Mouse (Mus musculus) left cerebral cortex, adult 18-20 months (tissue): ENCODE measurements around the gene Snrpd2. TPM values are rescaled to one million over a fixed set of nuclear protein-coding genes. Genes with fewer than 3 reads are reported as not detected.
A peak's percentile ranks its signal among the peaks of the same experiment; 100 is the strongest.

Source experiments
- DNase-seq, 2 experiments: peaks; one replicate each; pipeline ENCODE4 v3.0.0; 2021 to 2022; ENCODE audit warnings: low spot score in 2 of 2, mixed read lengths in 1 of 2
- long read RNA-seq, 2 experiments: library from polyadenylated mRNA; stranded (forward); transcript quantifications; one replicate each; pipeline ENCODE4 v2.0.0; 2021
- total RNA-seq, 2 experiments: library from RNA; stranded (reverse); gene quantifications; 2 replicates each; pipeline ENCODE4 v1.2.3; 2021

The Snrpd2 gene
- 10 to 100 TPM; 73.9 to 78.5 TPM for total RNA-seq
- long read RNA-seq, experiment 1, transcript Snrpd2-201 (3 exons, 1,420 nt): major isoform, 42 of 45 reads
- long read RNA-seq, experiment 1, partial matches to known transcripts: 3 of 45 reads
- long read RNA-seq, experiment 1, other reads (novel, unspliced or antisense): 0 of 45 reads
- long read RNA-seq, experiment 2, transcript Snrpd2-201 (3 exons, 1,420 nt): major isoform, 38 of 42 reads
- long read RNA-seq, experiment 2, partial matches to known transcripts: 3 of 42 reads
- long read RNA-seq, experiment 2, other reads (novel, unspliced or antisense): 1 of 42 reads

GRCm38 (mm10) chr7:19149626-19150025, at the start of gene Snrpd2:
TSS of gene Snrpd2 (plus strand) at chr7:19149722.
- DNase-seq: peak; percentile 97

GRCm38 (mm10) chr7:19100290-19100689, 49.2 kb upstream of the Snrpd2 start:
- no peak for DNase-seq

- no peak for DNase-seq
Observed at GRCm38 (mm10) chr7:19103741-19104140, 45.8 kb upstream of the Snrpd2 start.

- no peak for DNase-seq
Observed at GRCm38 (mm10) chr7:19104486-19104885, 45.0 kb upstream of the Snrpd2 start.

- DNase-seq: no peak
Observed at GRCm38 (mm10) chr7:19107436-19107835, 42.1 kb upstream of the Snrpd2 start.

GRCm38 (mm10) chr7:19109565-19109964, 40.0 kb upstream of the Snrpd2 start:
- no peak for DNase-seq

GRCm38 (mm10) chr7:19118028-19118771, 31.3 kb upstream of the Snrpd2 start, which contains the start of gene Gm4969:
TSS of gene Gm4969 (minus strand) at chr7:19118368.
- DNase-seq: peak; percentile 34 to 37

GRCm38 (mm10) chr7:19119083-19119482, 30.4 kb upstream of the Snrpd2 start:
- DNase-seq: no peak

- peak; percentile 90 to 94 for DNase-seq
Observed at GRCm38 (mm10) chr7:19119631-19120429, 29.7 kb upstream of the Snrpd2 start, which contains the start of gene Fbxo46. TSS of gene Fbxo46 (plus strand) at chr7:19119859.

- DNase-seq: no peak
Observed at GRCm38 (mm10) chr7:19121686-19122085, 27.8 kb upstream of the Snrpd2 start.

GRCm38 (mm10) chr7:19124713-19125112, 24.8 kb upstream of the Snrpd2 start:
- no peak for DNase-seq

- DNase-seq: no peak
Observed at GRCm38 (mm10) chr7:19127744-19128143, 21.8 kb upstream of the Snrpd2 start.

- no peak for DNase-seq
Observed at GRCm38 (mm10) chr7:19129396-19129795, 20.1 kb upstream of the Snrpd2 start.

GRCm38 (mm10) chr7:19130657-19131056, 18.9 kb upstream of the Snrpd2 start:
- DNase-seq: no peak

GRCm38 (mm10) chr7:19131324-19131848, 18.1 kb upstream of the Snrpd2 start:
- DNase-seq: peak; percentile 94 to 97

GRCm38 (mm10) chr7:19136168-19136567, 13.4 kb upstream of the Snrpd2 start:
- DNase-seq: no peak

GRCm38 (mm10) chr7:19136673-19137334, 12.7 kb upstream of the Snrpd2 start:
- DNase-seq: peak; percentile 48 to 50

- peak; percentile 61 to 74 for DNase-seq
Observed at GRCm38 (mm10) chr7:19137380-19137779, 12.1 kb upstream of the Snrpd2 start.

- no peak for DNase-seq
Observed at GRCm38 (mm10) chr7:19146793-19147192, 2.7 kb upstream of the Snrpd2 start.

GRCm38 (mm10) chr7:19147497-19148045, 2.0 kb upstream of the Snrpd2 start:
- no peak for DNase-seq
